Mouse (Mus musculus) heart, adult 2 months (tissue): Measurements from ENCODE around the gene Ankrd54. TPM values are rescaled to one million over a fixed set of nuclear protein-coding genes. Genes with fewer than 3 reads are reported as not detected.

ENCODE experiments used
- DNase-seq, 2 experiments: peaks; one replicate each; pipeline ENCODE4 v3.0.0; 2021
- H3K27ac ChIP-seq: fragments of 200-600 bp; 2 replicates; pipeline ENCODE4 v1.8.1; 2022
- H3K27me3 ChIP-seq: fragments of 200-500 bp; 2 replicates; pipeline ENCODE4 v1.6.1; 2012; ENCODE audit warnings: mild to moderate bottlenecking, low read length, inconsistent platforms, mixed read lengths; ENCODE audit not compliant: control insufficient read depth, insufficient read depth
- H3K36me3 ChIP-seq: fragments of 200-500 bp; 2 replicates; pipeline ENCODE4 v1.6.1; 2012; ENCODE audit warnings: low read length, inconsistent platforms; ENCODE audit not compliant: control insufficient read depth, insufficient read depth
- H3K4me1 ChIP-seq: fragments of 200-500 bp; 2 replicates; pipeline ENCODE4 v1.6.1; 2011; ENCODE audit warnings: low read length; ENCODE audit not compliant: control insufficient read depth, insufficient read depth
- H3K4me3 ChIP-seq: fragments of 200-600 bp; 2 replicates; pipeline ENCODE4 v1.8.1; 2022
- H3K79me2 ChIP-seq: fragments of 200-500 bp; replicated peaks from 2 replicates; pipeline ENCODE4 v1.6.1; 2012; ENCODE audit warnings: mild to moderate bottlenecking, inconsistent platforms, low read length, moderate library complexity, mixed read lengths; ENCODE audit not compliant: control insufficient read depth, insufficient read depth
- H3K9ac ChIP-seq: fragments of 200-500 bp; 2 replicates; pipeline ENCODE4 v1.6.1; 2012; ENCODE audit warnings: low read depth, mild to moderate bottlenecking, control low read depth, inconsistent platforms, low read length, mixed read lengths
- CTCF ChIP-seq: fragments of 200-600 bp; IDR thresholded peaks from 2 replicates; pipeline ENCODE4 v1.8.1; 2022; ENCODE audit warnings: antibody characterized with exemption, mild to moderate bottlenecking, moderate library complexity
- EP300 ChIP-seq: fragments of 200-500 bp; IDR thresholded peaks from 2 replicates; pipeline ENCODE4 v1.6.1; 2011; ENCODE audit warnings: low read depth, low read length, control low read depth; ENCODE audit not compliant: insufficient read depth
- POLR2A ChIP-seq: fragments of 200-500 bp; IDR thresholded peaks from 2 replicates; pipeline ENCODE4 v1.6.1; 2011; ENCODE audit warnings: mild to moderate bottlenecking, low read depth, low read length, control low read depth; ENCODE audit not compliant: insufficient read depth
- WGBS: fragments of 180-500 bp; shearing (Covaris S2); methylation state at CpG from one replicate; pipeline ENCODE4 v1.1.7; 2018; 5-methylcytosine and 5-hydroxymethylcytosine counted together
- intact Hi-C: fragments of 180-260 bp; cut with DNase I; formaldehyde crosslinking; loops from one replicate; pipeline ENCODE4 v1.15.1; 2025
- polyA plus RNA-seq: library from polyadenylated mRNA; depleted of rRNA; stranded (reverse); fragments of >200 nt; gene quantifications from 2 replicates; pipeline ENCODE4 v1.2.3, GENCODE M21; 2012
- total RNA-seq, 2 experiments: library from RNA; stranded (reverse); gene quantifications; 2 replicates each; pipeline ENCODE4 v1.2.3; 2021

The Ankrd54 gene
- total and polyA plus RNA-seq, 3 experiments, result 5.5 to 14.2 (median 8.5) TPM

DNA sequence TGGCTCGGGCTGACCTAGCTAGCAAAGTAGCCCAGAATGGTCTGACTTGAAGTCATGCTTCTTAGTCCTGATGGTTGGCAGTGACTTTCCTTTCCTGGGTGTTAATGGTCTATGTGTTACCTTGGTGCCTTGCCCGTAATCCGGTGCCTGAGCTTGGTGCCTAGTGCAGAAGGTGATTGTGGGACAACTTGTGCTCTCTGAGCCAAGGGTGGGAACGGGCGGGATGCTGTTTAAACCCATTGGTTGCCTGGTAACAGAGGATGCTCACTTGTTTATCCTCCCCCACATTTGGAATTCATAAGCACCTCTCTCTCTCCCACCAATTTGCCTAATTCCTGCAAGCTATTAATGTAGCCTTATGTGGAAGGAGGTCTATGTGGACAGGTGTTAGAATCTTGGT is 32.8 kb upstream of the Ankrd54 start:
- H3K27me3 ChIP-seq, result no peaks in the 10 kb centered on the region
- intact Hi-C loops, result no loop called here
- no peaks in the 10 kb centered on the region for H3K79me2 ChIP-seq
- WGBS, result 80% methylated on average over 5 of the region's 5 CpGs
- H3K27ac ChIP-seq, result no peak overlapping the region
- peaks cover 4% of the 10 kb centered on the region; the same call in 1 of the 2 replicates for H3K36me3 ChIP-seq
- TF ChIP-seq POLR2A (no peak), CTCF (no peak), EP300 (no peak)
- no peak for DNase-seq
- peaks cover 31% of the 10 kb centered on the region for H3K4me1 ChIP-seq
- no peak overlapping the region for H3K4me3 ChIP-seq
- H3K9ac ChIP-seq, result no peak overlapping the region

- intact Hi-C loops, result loop anchor here (1.0 kb wide), 2 partner anchors 33 to 55 kb away; no protein-coding TSS in a partner anchor
- TF ChIP-seq CTCF (peak; percentile 79), EP300 (peak; percentile 64; the same call in 1 of the 2 replicates), POLR2A (no peak)
- peak; percentile 37 for DNase-seq
- no peak overlapping the region for H3K9ac ChIP-seq
- no peaks in the 10 kb centered on the region for H3K79me2 ChIP-seq
- H3K27ac ChIP-seq, result no peak overlapping the region
- 42% methylated on average over 7 of the region's 7 CpGs for WGBS
- H3K4me3 ChIP-seq, result no peak overlapping the region
- peaks cover 4% of the 10 kb centered on the region; the same call in 1 of the 2 replicates for H3K36me3 ChIP-seq
- no peaks in the 10 kb centered on the region for H3K27me3 ChIP-seq
- H3K4me1 ChIP-seq, result peaks cover 12% of the 10 kb centered on the region
Measured at GRCm38 (mm10) chr15:79093083-79093839, 30.6 kb upstream of the Ankrd54 start.

DNA sequence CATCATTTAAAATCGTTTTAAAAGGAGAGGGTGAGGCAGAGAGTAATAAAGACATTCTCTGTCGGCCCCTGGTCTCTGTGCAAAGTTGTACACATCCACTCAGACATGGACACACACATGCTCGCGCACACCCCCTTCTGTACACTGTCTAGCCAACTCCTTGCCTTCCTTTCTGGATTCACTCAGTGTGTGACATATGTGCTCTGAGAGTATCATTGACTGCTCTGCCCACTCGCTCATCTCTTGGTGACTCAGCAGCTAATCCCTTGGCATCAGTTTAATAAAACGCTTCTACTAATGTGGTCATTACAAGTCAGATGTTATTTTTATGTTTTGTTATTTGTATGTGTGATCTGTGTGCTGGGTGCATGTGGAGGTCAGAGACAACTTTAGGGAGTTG is 29.6 kb upstream of the Ankrd54 start:
- 83% methylated on average over 6 of the region's 6 CpGs for WGBS
- no peak overlapping the region for H3K9ac ChIP-seq
- no peak overlapping the region for H3K4me3 ChIP-seq
- 0 out of 2 replicates have a peak, but pooled peaks cover 2% of the 10 kb centered on the region for H3K79me2 ChIP-seq
- H3K36me3 ChIP-seq, result peaks cover 2% of the 10 kb centered on the region; the same call in 1 of the 2 replicates
- H3K27ac ChIP-seq, result no peak overlapping the region
- TF ChIP-seq EP300 (no peak), POLR2A (no peak), CTCF (no peak)
- intact Hi-C loops, result no loop called here
- H3K4me1 ChIP-seq, result peaks cover 5% of the 10 kb centered on the region
- DNase-seq, result no peak
- no peaks in the 10 kb centered on the region for H3K27me3 ChIP-seq

- intact Hi-C loops, result no loop called here
- Histone ChIP-seq H3K36me3 (peaks cover 3% of the 10 kb centered on the region; the same call in 1 of the 2 replicates), H3K27ac (no peak overlapping the region)
Measured at GRCm38 (mm10) chr15:79079567-79079966, 16.9 kb upstream of the Ankrd54 start.

DNA sequence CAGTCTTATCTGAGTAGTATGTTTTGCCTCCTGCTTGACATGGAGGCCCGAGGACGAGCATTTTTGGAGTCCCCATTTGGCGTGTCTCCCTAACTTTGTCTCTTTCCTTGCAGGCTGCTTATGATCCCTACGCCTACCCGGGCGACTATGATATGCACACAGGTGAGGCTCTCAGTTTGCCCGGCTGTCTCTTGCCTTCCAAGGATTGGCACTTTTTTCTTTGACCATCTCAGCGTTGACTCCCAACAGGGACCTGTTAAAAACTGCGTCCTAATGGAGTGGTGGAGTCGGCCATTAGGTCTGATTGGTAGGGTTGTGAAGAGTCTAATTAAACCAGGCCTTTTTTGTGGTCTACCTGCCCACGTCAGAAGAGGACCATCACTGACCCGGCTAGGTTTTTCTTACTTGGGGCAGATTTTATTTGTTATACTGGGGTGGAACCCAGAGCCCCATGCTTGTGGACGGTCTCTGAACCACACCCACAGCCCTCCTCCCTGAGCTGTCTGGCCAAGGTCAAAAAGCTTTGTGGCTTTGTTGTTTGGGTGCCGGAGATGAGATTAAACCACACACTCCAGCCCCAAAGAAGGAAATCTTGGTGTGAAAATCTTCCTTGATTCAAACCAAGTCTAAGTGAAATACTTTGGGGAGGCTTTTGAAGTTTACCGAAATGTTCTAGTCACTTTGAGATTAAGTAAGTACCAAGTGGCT is 13.1 kb upstream of the Ankrd54 start:
- H3K4me1 ChIP-seq, result peaks cover 2% of the 10 kb centered on the region
- TF ChIP-seq EP300, result no peak
- no peak for TF ChIP-seq POLR2A
- no peak for TF ChIP-seq CTCF
- no peaks in the 10 kb centered on the region for H3K27me3 ChIP-seq
- H3K79me2 ChIP-seq, result no peaks in the 10 kb centered on the region; the same call in 1 of the 2 replicates
- intact Hi-C loops, result loop anchor here (1.0 kb wide), 1 partner anchor 32 kb away; the partner anchor contains the start of gene Micall1
- H3K9ac ChIP-seq, result peak overlapping the region; percentile 94
- peak overlapping the region; percentile 88 for H3K4me3 ChIP-seq
- WGBS, result 25% methylated on average over 15 of the region's 15 CpGs
- peaks cover 3% of the 10 kb centered on the region; the same call in 1 of the 2 replicates for H3K36me3 ChIP-seq
- peak overlapping the region; percentile 86 for H3K27ac ChIP-seq
- DNase-seq, result no peak

More at GRCm38 (mm10) chr15:79079567-79079966, 16.9 kb upstream of the Ankrd54 start:
- Histone ChIP-seq H3K4me3 (no peak overlapping the region), H3K27me3 (no peaks in the 10 kb centered on the region), H3K79me2 (no peaks in the 10 kb centered on the region; the same call in 1 of the 2 replicates), H3K9ac (no peak overlapping the region), H3K4me1 (no peaks in the 10 kb centered on the region; the same call in 1 of the 2 replicates)
- TF ChIP-seq EP300 (no peak), POLR2A (no peak), CTCF (no peak)
- no peak for DNase-seq
- 96% methylated on average over 7 of the region's 7 CpGs for WGBS
